In genomic region chr19:5296630-5297029, GRCm38 (mm10) we compare ENCODE assay signal across 14 mouse cellular contexts. TPM values are rescaled to one million over a fixed set of nuclear protein-coding genes. Genes with fewer than 3 reads are reported as not detected.
DNase-seq lines count a peak whose midpoint lies in the region; ATAC-seq and TF ChIP-seq lines count a peak whose summit lies in the region.
"Had no signal": no experiment of that assay in that cellular context is flagged by ENCODE, and none has a peak within 500 bp of the region (broad histone marks: within the 10 kb centered on the region; RNA-seq: fewer than 3 reads in every experiment).

No protein-coding gene starts in this region.

- H3K27ac ChIP-seq in hindbrain, embryonic 10.5 days = no peak overlapping the region
- no peak overlapping the region for H3K27ac ChIP-seq in hindbrain, postnatal 0 days
- no peak overlapping the region for H3K27ac ChIP-seq in CH12.LX (ENCODE audit: insufficient read depth, low read depth)
- no peak overlapping the region for H3K27ac ChIP-seq in limb, embryonic 10.5 days
- H3K27ac ChIP-seq in forebrain, embryonic 12.5 days = no peak overlapping the region

- no peak for TF ChIP-seq RAD21 in CH12.LX (IDR thresholded peaks at IDR 0.05; ENCODE audit: low read depth, low read length)

- peaks cover 26% of the 10 kb centered on the region for H3K36me3 ChIP-seq in hindbrain, embryonic 10.5 days
- peaks cover 12% of the 10 kb centered on the region for H3K36me3 ChIP-seq in hindbrain, postnatal 0 days (ENCODE audit: insufficient read depth, low read length)
- H3K36me3 ChIP-seq in CH12.LX (replicated peaks in 1 of 2; ENCODE audit: control insufficient read depth in 1 of 2, insufficient read depth in 1 of 2, low read length in 1 of 2) = peaks cover 16 to 23% of the 10 kb centered on the region in 2 experiments
- peaks cover 25% of the 10 kb centered on the region for H3K36me3 ChIP-seq in limb, embryonic 10.5 days
- peaks cover 14% of the 10 kb centered on the region for H3K36me3 ChIP-seq in forebrain, embryonic 12.5 days (replicated peaks)

- no peak for ATAC-seq in hindbrain, postnatal 0 days
- ATAC-seq in forebrain, embryonic 12.5 days (ENCODE audit: low FRiP score) = no peak
- ATAC-seq: CD4-positive, CD25-positive, alpha-beta regulatory T cell, adult 4 months had no signal

- H3K4me1 ChIP-seq in hindbrain, embryonic 10.5 days (replicated peaks) = peaks cover 51% of the 10 kb centered on the region
- peaks cover 16% of the 10 kb centered on the region for H3K4me1 ChIP-seq in hindbrain, postnatal 0 days (ENCODE audit: insufficient read depth, low read length)
- peaks cover 3 to 34% of the 10 kb centered on the region in 2 experiments for H3K4me1 ChIP-seq in CH12.LX (ENCODE audit: control insufficient read depth in 1 of 2, insufficient read depth in 2 of 2)
- peaks cover 35% of the 10 kb centered on the region for H3K4me1 ChIP-seq in limb, embryonic 10.5 days
- peaks cover 44% of the 10 kb centered on the region for H3K4me1 ChIP-seq in forebrain, embryonic 12.5 days

- in situ Hi-C loops in CH12.LX (cut with MboI; ENCODE audit: low pct_ligation_motif_present, low pct_unique_long_range_greater_than_20kb, low sequenced_read_pairs) = no loop called here

- no peaks in the 10 kb centered on the region for H3K9me3 ChIP-seq in hindbrain, embryonic 10.5 days
- no peaks in the 10 kb centered on the region for H3K9me3 ChIP-seq in hindbrain, postnatal 0 days (ENCODE audit: low read length)
- no peaks in the 10 kb centered on the region for H3K9me3 ChIP-seq in CH12.LX (replicated peaks; ENCODE audit: low read length)
- H3K9me3 ChIP-seq in limb, embryonic 10.5 days (replicated peaks) = no peaks in the 10 kb centered on the region
- no peaks in the 10 kb centered on the region for H3K9me3 ChIP-seq in forebrain, embryonic 12.5 days
- H3K9me3 ChIP-seq: embryonic facial prominence, embryonic 15.5 days had no signal

- no peak overlapping the region for H3K4me2 ChIP-seq in hindbrain, postnatal 0 days (ENCODE audit: low read depth, low read length)
- no peak overlapping the region; the same call in 1 of the 2 replicates for H3K4me2 ChIP-seq in CH12.LX (ENCODE audit: insufficient read depth, low read depth, poor library complexity, severe bottlenecking)
- H3K4me2 ChIP-seq in forebrain, embryonic 12.5 days = no peak overlapping the region

- no peaks in the 10 kb centered on the region for H3K27me3 ChIP-seq in hindbrain, embryonic 10.5 days (ENCODE audit: insufficient read depth, poor library complexity, severe bottlenecking)
- H3K27me3 ChIP-seq in hindbrain, postnatal 0 days (ENCODE audit: insufficient read depth, low read length) = no peaks in the 10 kb centered on the region
- peaks cover 2% of the 10 kb centered on the region for H3K27me3 ChIP-seq in CH12.LX (replicated peaks)
- peaks cover 12% of the 10 kb centered on the region; the same call in 1 of the 2 replicates for H3K27me3 ChIP-seq in limb, embryonic 10.5 days (ENCODE audit: low read depth, poor library complexity, severe bottlenecking)
- H3K27me3 ChIP-seq in forebrain, embryonic 12.5 days = no peaks in the 10 kb centered on the region
- H3K27me3 ChIP-seq: embryonic facial prominence, embryonic 15.5 days had no signal

- H3K4me3 ChIP-seq in hindbrain, embryonic 10.5 days = peak overlapping the region; percentile 95; the same call in 1 of the 2 replicates
- no peak overlapping the region for H3K4me3 ChIP-seq in hindbrain, postnatal 0 days (ENCODE audit: low read length)
- no peak overlapping the region for H3K4me3 ChIP-seq in CH12.LX (replicated peaks in 1 of 3; ENCODE audit: low read depth in 2 of 3, low read length in 2 of 3, poor library complexity in 1 of 3)
- H3K4me3 ChIP-seq in limb, embryonic 10.5 days = 0 out of 2 replicates have a peak overlapping the region, but pooled peaks have one; percentile 92
- no peak overlapping the region for H3K4me3 ChIP-seq in forebrain, embryonic 12.5 days (replicated peaks)

- H3K9ac ChIP-seq in hindbrain, postnatal 0 days (replicated peaks; ENCODE audit: low read length) = no peak overlapping the region
- H3K9ac ChIP-seq in CH12.LX (ENCODE audit: insufficient read depth, low read depth) = 0 out of 2 replicates have a peak overlapping the region, but pooled peaks have one; percentile 91
- no peak overlapping the region for H3K9ac ChIP-seq in forebrain, embryonic 12.5 days

- H3K79me2 ChIP-seq in CH12.LX (replicated peaks; ENCODE audit: control insufficient read depth, extremely low read depth, insufficient read depth, poor library complexity, severe bottlenecking) = peaks cover 30% of the 10 kb centered on the region

- TF ChIP-seq POLR2A in CH12.LX (IDR thresholded peaks at IDR 0.05; ENCODE audit: low read depth, low read length) = no peak

- dilution Hi-C loops in CH12.LX (cut with MboI; ENCODE audit: extremely low pct_ligation_motif_present, extremely low pct_unique_long_range_greater_than_20kb, low sequenced_read_pairs) = no loop called here

- no peak for DNase-seq in hindbrain, embryonic 10.5 days (ENCODE audit: low spot score)
- DNase-seq in hindbrain, postnatal 0 days (ENCODE audit: low spot score) = no peak
- DNase-seq in CH12.LX (ENCODE audit: extremely low read depth) = no peak
- DNase-seq in frontal cortex, adult 2 months (ENCODE audit: extremely low spot score in 1 of 2, low spot score in 1 of 2) = peak; percentile 65 to 83
- DNase-seq in limb, embryonic 10.5 days (ENCODE audit: low spot score) = no peak
- no peak for DNase-seq in cerebellum, adult 9-11 months
- DNase-seq in embryo, embryonic 10 days (ENCODE audit: low spot score) = no peak
- DNase-seq: heart, adult 18-20 months; kidney, adult 18-20 months; thymus, adult 2 months had no signal

- TF ChIP-seq CTCF in hindbrain, postnatal 0 days (IDR thresholded peaks at IDR 0.05; ENCODE audit: low read depth) = no peak
- no peak for TF ChIP-seq CTCF in CH12.LX (conservative IDR thresholded peaks at IDR 0.05 in 1 of 2, IDR thresholded peaks at IDR 0.05 in 1 of 2; ENCODE audit: low read depth in 2 of 2, low read length in 2 of 2)

- no peak for TF ChIP-seq EP300 in CH12.LX (IDR thresholded peaks at IDR 0.05; ENCODE audit: low read length)

- 86% methylated on average over 5 of the region's 5 CpGs for WGBS in hindbrain, embryonic 10.5 days
- 84% methylated on average over 5 of the region's 5 CpGs for WGBS in hindbrain, postnatal 0 days
- WGBS in limb, embryonic 10.5 days = 49% methylated on average over 5 of the region's 5 CpGs
- WGBS in forebrain, embryonic 12.5 days = 85% methylated on average over 5 of the region's 5 CpGs

RNA-seq across cellular contexts. Expression of gene Sf3b2, which starts 1.4 kb away (rescaled TPM):
- 438 and 456 TPM in 2 replicates for polyA plus RNA-seq in hindbrain, embryonic 10.5 days (2016; fragmentation: Nextera tagmentation; extraction: Ambion mirVana)
- 266 and 341 TPM in 2 replicates for total RNA-seq in hindbrain, postnatal 0 days (2014; rRNA removed)
- polyA plus RNA-seq in hindbrain, postnatal 0 days (2015; fragmentation: Nextera tagmentation; extraction: Ambion mirVana) = 322 and 334 TPM in 2 replicates
- 191 and 195 TPM in 2 replicates for total RNA-seq in CH12.LX (2012; rRNA removed)
- total RNA-seq in CH12.LX (2014; rRNA removed) = 155 and 161 TPM in 2 replicates
- polyA plus RNA-seq in CH12.LX (2012; ENCODE audit: insufficient read length, low read depth) = 238 and 279 TPM in 2 replicates
- 168 and 172 TPM in 2 replicates for polyA plus RNA-seq in frontal cortex, adult 2 months (2012; rRNA removed)
- 419 and 440 TPM in 2 replicates for polyA plus RNA-seq in limb, embryonic 10.5 days (2016; fragmentation: Nextera tagmentation; extraction: Ambion mirVana)
- 415 and 417 TPM in 2 replicates for polyA plus RNA-seq in forebrain, embryonic 12.5 days (2016; fragmentation: Nextera tagmentation; extraction: Ambion mirVana)

RNA-seq across cellular contexts. Expression of gene Gal3st3, which starts 1.5 kb away (rescaled TPM):
- polyA plus RNA-seq in hindbrain, embryonic 10.5 days (2016; fragmentation: Nextera tagmentation; extraction: Ambion mirVana) = 11.7 and 19.1 TPM in 2 replicates
- 25.0 and 27.3 TPM in 2 replicates for total RNA-seq in hindbrain, postnatal 0 days (2014; rRNA removed)
- 26.9 and 31.9 TPM in 2 replicates for polyA plus RNA-seq in hindbrain, postnatal 0 days (2015; fragmentation: Nextera tagmentation; extraction: Ambion mirVana)
- total RNA-seq in CH12.LX (2012; rRNA removed) (not detected in 2 replicates), CH12.LX (2014; rRNA removed) (not detected in 2 replicates)
- polyA plus RNA-seq in CH12.LX (2012; ENCODE audit: insufficient read length, low read depth) = not detected in 2 replicates
- polyA plus RNA-seq in frontal cortex, adult 2 months (2012; rRNA removed) = 61.5 and 70.3 TPM in 2 replicates
- 5.0 and 8.4 TPM in 2 replicates for polyA plus RNA-seq in limb, embryonic 10.5 days (2016; fragmentation: Nextera tagmentation; extraction: Ambion mirVana)
- polyA plus RNA-seq in forebrain, embryonic 12.5 days (2016; fragmentation: Nextera tagmentation; extraction: Ambion mirVana) = 17.5 and 21.8 TPM in 2 replicates

RNA-seq across cellular contexts. Expression of gene Pacs1, which starts 23.7 kb away (rescaled TPM):
- polyA plus RNA-seq in hindbrain, embryonic 10.5 days (2016; fragmentation: Nextera tagmentation; extraction: Ambion mirVana) = 23.7 and 26.1 TPM in 2 replicates
- 60.3 and 63.6 TPM in 2 replicates for total RNA-seq in hindbrain, postnatal 0 days (2014; rRNA removed)
- 33.1 and 41.0 TPM in 2 replicates for polyA plus RNA-seq in hindbrain, postnatal 0 days (2015; fragmentation: Nextera tagmentation; extraction: Ambion mirVana)
- total RNA-seq in CH12.LX (2012; rRNA removed) (10.7 and 14.4 TPM in 2 replicates), CH12.LX (2014; rRNA removed) (2.0 and 2.4 TPM in 2 replicates)
- 8.9 and 10.1 TPM in 2 replicates for polyA plus RNA-seq in CH12.LX (2012; ENCODE audit: insufficient read length, low read depth)
- 43.3 and 47.3 TPM in 2 replicates for polyA plus RNA-seq in frontal cortex, adult 2 months (2012; rRNA removed)
- 25.7 and 31.1 TPM in 2 replicates for polyA plus RNA-seq in limb, embryonic 10.5 days (2016; fragmentation: Nextera tagmentation; extraction: Ambion mirVana)
- 29.4 and 30.9 TPM in 2 replicates for polyA plus RNA-seq in forebrain, embryonic 12.5 days (2016; fragmentation: Nextera tagmentation; extraction: Ambion mirVana)

RNA-seq across cellular contexts. Expression of gene Catsper1, which starts 38.9 kb away (rescaled TPM):
- polyA plus RNA-seq in hindbrain, embryonic 10.5 days (2016; fragmentation: Nextera tagmentation; extraction: Ambion mirVana) = not detected in 2 replicates
- not detected in 2 replicates for total RNA-seq in hindbrain, postnatal 0 days (2014; rRNA removed)
- polyA plus RNA-seq in hindbrain, postnatal 0 days (2015; fragmentation: Nextera tagmentation; extraction: Ambion mirVana) = not detected in 2 replicates
- not detected in 2 replicates for total RNA-seq in CH12.LX (2012; rRNA removed)
- not detected in 2 replicates for total RNA-seq in CH12.LX (2014; rRNA removed)
- polyA plus RNA-seq in CH12.LX (2012; ENCODE audit: insufficient read length, low read depth) = not detected in 2 replicates
- polyA plus RNA-seq in frontal cortex, adult 2 months (2012; rRNA removed) = not detected in 2 replicates
- not detected in 2 replicates for polyA plus RNA-seq in limb, embryonic 10.5 days (2016; fragmentation: Nextera tagmentation; extraction: Ambion mirVana)
- polyA plus RNA-seq in forebrain, embryonic 12.5 days (2016; fragmentation: Nextera tagmentation; extraction: Ambion mirVana) = not detected in 2 replicates
- total RNA-seq: heart, adult 18-20 months had no signal
- polyA plus RNA-seq: CD4-positive, CD25-positive, alpha-beta regulatory T cell, adult 4 months; embryonic facial prominence, embryonic 15.5 days; liver, embryonic 16.5 days; thymus, adult 2 months had no signal

RNA-seq across cellular contexts. Expression of gene Cst6, which starts 52.7 kb away (rescaled TPM):
- 0.65 and 1.6 TPM in 2 replicates for polyA plus RNA-seq in hindbrain, embryonic 10.5 days (2016; fragmentation: Nextera tagmentation; extraction: Ambion mirVana)
- total RNA-seq in hindbrain, postnatal 0 days (2014; rRNA removed) = 0.50 and 9.8 TPM in 2 replicates
- 14.9 and 16.1 TPM in 2 replicates for polyA plus RNA-seq in hindbrain, postnatal 0 days (2015; fragmentation: Nextera tagmentation; extraction: Ambion mirVana)
- 1.9 and 3.5 TPM in 2 replicates for total RNA-seq in CH12.LX (2012; rRNA removed)
- not detected in 2 replicates for total RNA-seq in CH12.LX (2014; rRNA removed)
- not detected in 2 replicates for polyA plus RNA-seq in CH12.LX (2012; ENCODE audit: insufficient read length, low read depth)
- 9.6 and 10.2 TPM in 2 replicates for polyA plus RNA-seq in frontal cortex, adult 2 months (2012; rRNA removed)
- 0.26 and 1.1 TPM in 2 replicates for polyA plus RNA-seq in limb, embryonic 10.5 days (2016; fragmentation: Nextera tagmentation; extraction: Ambion mirVana)
- polyA plus RNA-seq in forebrain, embryonic 12.5 days (2016; fragmentation: Nextera tagmentation; extraction: Ambion mirVana) = 0.66 and 0.67 TPM in 2 replicates

Comparison
In these comparisons a context has a peak if more than half of its experiments do, and no peak if none do; other contexts are left out.
1. H3K4me3 ChIP-seq: peak in hindbrain, embryonic 10.5 days (single experiment) and limb, embryonic 10.5 days (single experiment); none in hindbrain, postnatal 0 days (single experiment), CH12.LX (0 of 3) and forebrain, embryonic 12.5 days (single experiment).
2. DNase-seq: peak in frontal cortex, adult 2 months (2 of 2); none in hindbrain, embryonic 10.5 days (single experiment), hindbrain, postnatal 0 days (single experiment), CH12.LX (single experiment), limb, embryonic 10.5 days (single experiment), cerebellum, adult 9-11 months (single experiment) and embryo, embryonic 10 days (single experiment).